Mouse (Mus musculus) kidney, postnatal 4 days (tissue): Measurements from ENCODE around the gene Cpeb4.
A peak's percentile ranks its signal among the peaks of the same experiment; 100 is the strongest.

Experiments
- DNase-seq, 2 experiments: peaks; one replicate each; pipeline ENCODE4 v3.0.0; 2021; ENCODE audit warnings: mixed read lengths in 2 of 2

The Cpeb4 gene

GRCm38 (mm10) chr11:31902251-31903001 lies 30.4 kb downstream of the Cpeb4 start:
- no peak for DNase-seq

- DNase-seq = no peak
Measured at GRCm38 (mm10) chr11:31906499-31906898, 34.5 kb downstream of the Cpeb4 start.

- DNase-seq = no peak
Measured at GRCm38 (mm10) chr11:31907650-31908049, 35.6 kb downstream of the Cpeb4 start.

GRCm38 (mm10) chr11:31912958-31913357 lies 40.9 kb downstream of the Cpeb4 start:
- no peak for DNase-seq

GRCm38 (mm10) chr11:31917769-31918168 lies 45.8 kb downstream of the Cpeb4 start:
- DNase-seq = no peak

- DNase-seq = no peak
Measured at GRCm38 (mm10) chr11:31930051-31930450, 58.0 kb downstream of the Cpeb4 start.

GRCm38 (mm10) chr11:31935652-31936051 lies 63.6 kb downstream of the Cpeb4 start:
- no peak for DNase-seq

- DNase-seq = no peak
Measured at GRCm38 (mm10) chr11:31936910-31937525, 65.0 kb downstream of the Cpeb4 start.

GRCm38 (mm10) chr11:31940898-31941639 lies 69.1 kb downstream of the Cpeb4 start:
- DNase-seq = no peak

- DNase-seq = peak in 1 of 2 experiments; percentile 35
Measured at GRCm38 (mm10) chr11:31941640-31942638, 69.9 kb downstream of the Cpeb4 start.

- no peak for DNase-seq
Measured at GRCm38 (mm10) chr11:31945471-31945870, 73.5 kb downstream of the Cpeb4 start.

GRCm38 (mm10) chr11:31948462-31949330 lies 76.7 kb downstream of the Cpeb4 start:
- DNase-seq = no peak

GRCm38 (mm10) chr11:31949331-31949785 lies 77.3 kb downstream of the Cpeb4 start:
- DNase-seq = peak; percentile 77 to 82

- DNase-seq = no peak
Measured at GRCm38 (mm10) chr11:31960071-31960470, 88.1 kb downstream of the Cpeb4 start.

GRCm38 (mm10) chr11:31963993-31964392 lies 92.0 kb downstream of the Cpeb4 start:
- no peak for DNase-seq

GRCm38 (mm10) chr11:31965256-31966134 lies 93.5 kb downstream of the Cpeb4 start, which contains the start of gene 4930524B15Rik:
4930524B15Rik (plus strand) TSS chr11:31965592.
- DNase-seq = peak; percentile 34 to 47

GRCm38 (mm10) chr11:31974132-31974531 lies 102.1 kb downstream of the Cpeb4 start:
- no peak for DNase-seq

- peak; percentile 20 to 28 for DNase-seq
Measured at GRCm38 (mm10) chr11:31974826-31975225, 102.8 kb downstream of the Cpeb4 start.

GRCm38 (mm10) chr11:31975678-31976077 lies 103.7 kb downstream of the Cpeb4 start:
- DNase-seq = no peak

- no peak for DNase-seq
Measured at GRCm38 (mm10) chr11:31976137-31976536, 104.1 kb downstream of the Cpeb4 start.
